ENCODE assay signal across 9 mouse cellular contexts in the genomic region with DNA sequence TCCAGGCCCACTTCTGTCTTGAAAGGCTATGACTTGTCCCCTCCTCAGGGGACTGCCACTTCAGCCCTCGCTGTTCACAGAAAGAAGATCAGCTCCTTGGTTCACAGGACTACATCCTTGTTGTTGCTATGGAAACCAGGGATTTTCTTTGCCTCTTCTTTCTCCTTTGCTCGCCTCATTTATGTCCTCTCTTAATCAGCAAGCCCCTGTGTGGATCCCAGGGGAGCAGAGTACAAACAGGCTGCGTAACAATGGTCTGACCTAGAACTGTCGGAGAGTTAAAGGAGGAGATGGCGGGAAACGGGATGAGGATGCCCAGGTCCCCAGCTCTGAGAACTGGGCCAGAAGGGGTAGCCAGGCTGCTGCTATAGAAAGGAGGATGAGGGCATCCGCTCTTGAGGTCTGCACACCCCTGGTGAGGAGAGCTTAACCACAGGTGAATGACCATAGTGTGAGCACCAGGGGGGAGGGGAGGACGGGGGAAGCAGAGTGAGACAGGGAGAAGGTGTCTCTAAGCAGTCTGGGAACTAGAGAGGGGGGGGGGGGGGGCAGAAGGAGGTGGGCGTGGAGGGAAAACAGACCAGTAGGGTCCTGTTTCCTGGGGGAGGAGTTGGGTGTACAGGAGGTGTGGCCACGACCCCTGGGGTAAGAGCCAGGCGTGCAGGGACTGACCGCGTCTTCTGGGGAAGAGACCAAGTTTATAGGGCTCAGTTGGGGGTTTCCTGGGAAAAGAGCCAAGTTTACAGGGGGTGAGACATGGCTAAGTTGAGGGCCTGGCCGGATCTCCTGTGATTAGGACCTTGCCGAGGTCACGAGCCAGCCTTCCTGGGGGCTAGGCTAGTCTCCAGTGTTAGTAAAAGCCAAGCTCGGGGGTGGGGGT. TPM values are rescaled to one million over a fixed set of nuclear protein-coding genes. Genes with fewer than 3 reads are reported as not detected.
DNase-seq lines count a peak whose midpoint lies in the region; ATAC-seq and TF ChIP-seq lines count a peak whose summit lies in the region.
"Had no signal": no experiment of that assay in that cellular context is flagged by ENCODE, and none has a peak within 500 bp of the region (broad histone marks: within the 10 kb centered on the region; RNA-seq: fewer than 3 reads in every experiment).

No protein-coding gene starts in this region.

- H3K9ac ChIP-seq in kidney, postnatal 0 days (ENCODE audit: low read depth, low read length), result 0 out of 2 replicates have a peak overlapping the region, but pooled peaks have one; percentile 31
- H3K9ac ChIP-seq in hindbrain, embryonic 12.5 days, result peak overlapping the region; percentile 10; the same call in 1 of the 2 replicates
- no peak overlapping the region for H3K9ac ChIP-seq in neural tube, embryonic 11.5 days (ENCODE audit: low read length)

- no peaks in the 10 kb centered on the region for H3K9me3 ChIP-seq in kidney, postnatal 0 days (replicated peaks; ENCODE audit: low read length)
- no peaks in the 10 kb centered on the region for H3K9me3 ChIP-seq in hindbrain, embryonic 12.5 days (replicated peaks)
- H3K9me3 ChIP-seq in neural tube, embryonic 11.5 days (ENCODE audit: control insufficient read depth, low read length), result no peaks in the 10 kb centered on the region

- no peak overlapping the region for H3K4me3 ChIP-seq in kidney, postnatal 0 days (replicated peaks; ENCODE audit: low read depth, low read length)
- H3K4me3 ChIP-seq in hindbrain, embryonic 12.5 days, result peak overlapping the region; percentile 10; the same call in 1 of the 2 replicates
- no peak overlapping the region for H3K4me3 ChIP-seq in neural tube, embryonic 11.5 days (ENCODE audit: low read depth, low read length)

- peaks cover 5% of the 10 kb centered on the region for H3K4me1 ChIP-seq in kidney, postnatal 0 days (replicated peaks; ENCODE audit: insufficient read depth, low read length)
- peaks cover 15% of the 10 kb centered on the region for H3K4me1 ChIP-seq in hindbrain, embryonic 12.5 days
- peaks cover 10% of the 10 kb centered on the region for H3K4me1 ChIP-seq in neural tube, embryonic 11.5 days (ENCODE audit: control insufficient read depth, insufficient read depth, low read length)

- TF ChIP-seq CTCF in kidney, postnatal 0 days (IDR thresholded peaks at IDR 0.05; ENCODE audit: low read depth), result no peak

- no peak overlapping the region for H3K27ac ChIP-seq in kidney, postnatal 0 days
- H3K27ac ChIP-seq in hindbrain, embryonic 12.5 days, result peak overlapping the region; percentile 55
- H3K27ac ChIP-seq in neural tube, embryonic 11.5 days (ENCODE audit: low read depth, low read length), result no peak overlapping the region

- H3K4me2 ChIP-seq in kidney, postnatal 0 days (ENCODE audit: low read length), result peak overlapping the region; percentile 51
- H3K4me2 ChIP-seq in hindbrain, embryonic 12.5 days (replicated peaks), result peak overlapping the region; percentile 36
- peak overlapping the region; percentile 32 for H3K4me2 ChIP-seq in neural tube, embryonic 11.5 days (ENCODE audit: low read depth)

- no peaks in the 10 kb centered on the region for H3K36me3 ChIP-seq in kidney, postnatal 0 days (ENCODE audit: insufficient read depth, low read length)
- H3K36me3 ChIP-seq in hindbrain, embryonic 12.5 days, result no peaks in the 10 kb centered on the region
- no peaks in the 10 kb centered on the region for H3K36me3 ChIP-seq in neural tube, embryonic 11.5 days (ENCODE audit: control insufficient read depth, insufficient read depth, low read length)

- no peaks in the 10 kb centered on the region for H3K27me3 ChIP-seq in kidney, postnatal 0 days (ENCODE audit: insufficient read depth, low read length)
- no peaks in the 10 kb centered on the region; the same call in 1 of the 2 replicates for H3K27me3 ChIP-seq in hindbrain, embryonic 12.5 days
- no peaks in the 10 kb centered on the region for H3K27me3 ChIP-seq in neural tube, embryonic 11.5 days (ENCODE audit: control insufficient read depth, insufficient read depth, low read length)
- H3K27me3 ChIP-seq: Patski had no signal

- peak; percentile 70 for DNase-seq in kidney, postnatal 0 days (ENCODE audit: low spot score)
- DNase-seq in kidney, postnatal 14 days, result no peak
- peak; percentile 87 for DNase-seq in cerebellum, adult 9-10 months
- peak; percentile 25 for DNase-seq in neural tube, embryonic 11.5 days (ENCODE audit: low spot score)
- DNase-seq in spleen, adult 18-20 months, result no peak
- no peak for DNase-seq in lung, postnatal 10 days
- DNase-seq in heart, adult 11 months, result no peak

- ATAC-seq in kidney, postnatal 0 days (replicated peaks; ENCODE audit: low FRiP score, low read depth), result peak; percentile 58; the same call in 1 of the 2 replicates
- peak; percentile 46 for ATAC-seq in hindbrain, embryonic 12.5 days (ENCODE audit: low FRiP score)
- ATAC-seq in neural tube, embryonic 11.5 days (ENCODE audit: insufficient read depth, low FRiP score, low TSS enrichment), result no peak; the same call in 1 of the 2 replicates
- ATAC-seq: Patski had no signal

- WGBS in kidney, postnatal 0 days, result 1% methylated on average over 16 of the region's 17 CpGs
- WGBS in hindbrain, embryonic 12.5 days, result 4% methylated on average over 17 of the region's 17 CpGs
- WGBS in neural tube, embryonic 11.5 days, result 1% methylated on average over 17 of the region's 17 CpGs

RNA-seq across cellular contexts. Expression of gene Jph3, which starts 31.4 kb away (rescaled TPM):
- polyA plus RNA-seq in kidney, postnatal 0 days (2015; fragmentation: Nextera tagmentation; extraction: Ambion mirVana), result 0.37 and 0.41 TPM in 2 replicates
- polyA plus RNA-seq in hindbrain, embryonic 12.5 days (2016; fragmentation: Nextera tagmentation; extraction: Ambion mirVana), result 47.7 and 50.9 TPM in 2 replicates
- polyA plus RNA-seq in neural tube, embryonic 11.5 days (2014; fragmentation: Nextera tagmentation; extraction: Ambion mirVana), result 16.9 and 18.1 TPM in 2 replicates

RNA-seq across cellular contexts. Expression of gene Zcchc14, which starts 45.3 kb away (rescaled TPM):
- polyA plus RNA-seq in kidney, postnatal 0 days (2015; fragmentation: Nextera tagmentation; extraction: Ambion mirVana), result 10.9 and 13.5 TPM in 2 replicates
- polyA plus RNA-seq in hindbrain, embryonic 12.5 days (2016; fragmentation: Nextera tagmentation; extraction: Ambion mirVana), result 26.5 and 27.6 TPM in 2 replicates
- polyA plus RNA-seq in neural tube, embryonic 11.5 days (2014; fragmentation: Nextera tagmentation; extraction: Ambion mirVana), result 21.3 and 23.3 TPM in 2 replicates

Comparison
In these comparisons a context has a peak if more than half of its experiments do, and no peak if none do; other contexts are left out.
1. DNase-seq: peak in kidney, postnatal 0 days (single experiment), cerebellum, adult 9-10 months (single experiment) and neural tube, embryonic 11.5 days (single experiment); none in kidney, postnatal 14 days (single experiment), spleen, adult 18-20 months (0 of 2), lung, postnatal 10 days (single experiment) and heart, adult 11 months (single experiment).
2. RNA of gene Jph3, which starts 31.4 kb away (polyA plus RNA-seq): 47.7 to 50.9 TPM in hindbrain, embryonic 12.5 days and 16.9 to 18.1 TPM in neural tube, embryonic 11.5 days; 0.37 to 0.41 TPM in kidney, postnatal 0 days; every median in the first group is over 10 times any median in the second.
3. Peak in every context shown above with its lines, with median percentiles within 50 percentile points of each other: H3K4me2 ChIP-seq.